Comparison of ENCODE assay signal across 8 mouse cellular contexts in the genomic region with DNA sequence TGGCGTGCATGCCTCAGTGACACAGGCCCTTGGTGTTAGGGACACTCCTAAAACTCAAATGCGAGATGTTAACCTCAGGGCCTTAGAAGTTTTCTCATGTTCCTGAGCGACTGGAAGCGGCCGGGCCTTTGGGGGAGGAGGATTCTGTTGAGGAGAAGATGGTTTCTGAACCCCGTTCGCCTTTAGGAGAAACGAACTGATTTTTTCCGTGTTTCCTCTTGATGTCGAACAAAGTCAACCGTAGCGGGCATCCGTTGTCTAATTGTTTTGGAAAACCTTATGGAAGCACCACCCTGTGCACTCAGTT. TPM values are rescaled to one million over a fixed set of nuclear protein-coding genes. Genes with fewer than 3 reads are reported as not detected.
DNase-seq lines count a peak whose midpoint lies in the region; ATAC-seq and TF ChIP-seq lines count a peak whose summit lies in the region.

No protein-coding gene starts in this region.

- H3K27ac ChIP-seq in heart, embryonic 14.5 days (replicated peaks in 1 of 2; ENCODE audit: control insufficient read depth in 1 of 2, insufficient read depth in 1 of 2, low read depth in 2 of 2, low read length in 2 of 2), result peak overlapping the region; percentile 81 to 91
- H3K27ac ChIP-seq in hindbrain, embryonic 11.5 days (ENCODE audit: low read depth, low read length), result peak overlapping the region; percentile 72; the same call in 1 of the 2 replicates
- H3K27ac ChIP-seq in midbrain, embryonic 10.5 days (replicated peaks), result peak overlapping the region; percentile 95

- no peak for ATAC-seq in heart, embryonic 14.5 days (ENCODE audit: insufficient number of reproducible peaks, insufficient read depth, low FRiP score, low read depth)
- no peak for ATAC-seq in G1E (ENCODE audit: extremely low read depth, insufficient number of reproducible peaks, low FRiP score, poor library complexity, severe bottlenecking)
- no peak for ATAC-seq in hindbrain, embryonic 11.5 days (ENCODE audit: low FRiP score)

- no peak for DNase-seq in heart, adult 11 months
- DNase-seq in G1E (ENCODE audit: low spot score), result no peak
- no peak for DNase-seq in hindbrain, embryonic 11.5 days (ENCODE audit: low spot score)
- no peak for DNase-seq in midbrain, embryonic 10.5 days (ENCODE audit: low spot score)
- DNase-seq in cerebellum, postnatal 25 days, result no peak
- no peak for DNase-seq in cerebellum, postnatal 14 days
- no peak for DNase-seq in spleen, postnatal 10 days (ENCODE audit: low spot score in 2 of 2)

- H3K4me1 ChIP-seq in heart, embryonic 14.5 days (ENCODE audit: control insufficient read depth in 2 of 2, insufficient read depth in 2 of 2, low read length in 2 of 2), result peaks cover 0 to 11% of the 10 kb centered on the region in 2 experiments; a peak in 2 of 4 replicates
- peaks cover 18% of the 10 kb centered on the region for H3K4me1 ChIP-seq in G1E (ENCODE audit: insufficient read depth, low read depth, low read length)
- no peaks in the 10 kb centered on the region for H3K4me1 ChIP-seq in hindbrain, embryonic 11.5 days (replicated peaks; ENCODE audit: control insufficient read depth, insufficient read depth, low read length)
- H3K4me1 ChIP-seq in midbrain, embryonic 10.5 days, result peaks cover 19% of the 10 kb centered on the region

- WGBS in heart, embryonic 14.5 days, result under 1% methylated on average over 13 of the region's 13 CpGs
- 3% methylated on average over 13 of the region's 13 CpGs for WGBS in hindbrain, embryonic 11.5 days
- WGBS in midbrain, embryonic 10.5 days, result 2% methylated on average over 13 of the region's 13 CpGs

- peak overlapping the region; percentile 86 for H3K4me2 ChIP-seq in heart, embryonic 14.5 days (ENCODE audit: low read length)
- peak overlapping the region; percentile 74 for H3K4me2 ChIP-seq in hindbrain, embryonic 11.5 days (replicated peaks; ENCODE audit: low read depth, low read length)

- no peak for TF ChIP-seq CTCF in G1E (IDR thresholded peaks at IDR 0.05; ENCODE audit: low read depth, low read length)

- no peaks in the 10 kb centered on the region for H3K9me3 ChIP-seq in heart, embryonic 14.5 days (ENCODE audit: control insufficient read depth, low read length)
- H3K9me3 ChIP-seq in G1E (replicated peaks), result no peaks in the 10 kb centered on the region
- no peaks in the 10 kb centered on the region for H3K9me3 ChIP-seq in hindbrain, embryonic 11.5 days (ENCODE audit: control insufficient read depth, low read length)
- H3K9me3 ChIP-seq in midbrain, embryonic 10.5 days (replicated peaks), result no peaks in the 10 kb centered on the region

- H3K9ac ChIP-seq in heart, embryonic 14.5 days (ENCODE audit: low read length), result peak overlapping the region; percentile 94
- H3K9ac ChIP-seq in hindbrain, embryonic 11.5 days (ENCODE audit: low read depth, low read length), result peak overlapping the region; percentile 86

- H3K4me3 ChIP-seq in heart, embryonic 14.5 days (ENCODE audit: control insufficient read depth in 1 of 2, insufficient read depth in 1 of 2, low read depth in 1 of 2, low read length in 2 of 2), result peak overlapping the region; percentile 92 to 93
- peak overlapping the region; percentile 89 for H3K4me3 ChIP-seq in G1E (ENCODE audit: low read depth, low read length)
- H3K4me3 ChIP-seq in hindbrain, embryonic 11.5 days (ENCODE audit: low read depth, low read length), result peak overlapping the region; percentile 96
- H3K4me3 ChIP-seq in midbrain, embryonic 10.5 days, result peak overlapping the region; percentile 98

- no peaks in the 10 kb centered on the region for H3K27me3 ChIP-seq in heart, embryonic 14.5 days (ENCODE audit: control insufficient read depth, insufficient read depth, low read length)
- H3K27me3 ChIP-seq in G1E (ENCODE audit: insufficient read depth, low read length), result peaks cover 13% of the 10 kb centered on the region
- no peaks in the 10 kb centered on the region for H3K27me3 ChIP-seq in hindbrain, embryonic 11.5 days (ENCODE audit: control insufficient read depth, insufficient read depth, low read length)
- H3K27me3 ChIP-seq in midbrain, embryonic 10.5 days (ENCODE audit: low read depth, poor library complexity, severe bottlenecking), result no peaks in the 10 kb centered on the region; the same call in 1 of the 2 replicates

- H3K36me3 ChIP-seq in heart, embryonic 14.5 days (ENCODE audit: control insufficient read depth, insufficient read depth, low read length), result no peaks in the 10 kb centered on the region
- H3K36me3 ChIP-seq in G1E (replicated peaks), result peaks cover 11% of the 10 kb centered on the region
- H3K36me3 ChIP-seq in hindbrain, embryonic 11.5 days (ENCODE audit: control insufficient read depth, insufficient read depth, low read length), result no peaks in the 10 kb centered on the region
- H3K36me3 ChIP-seq in midbrain, embryonic 10.5 days, result peaks cover 7% of the 10 kb centered on the region; the same call in 1 of the 2 replicates

RNA-seq across cellular contexts. Expression of a gene that starts 1.1 kb away (rescaled TPM):
- 64.9 and 77.0 TPM in 2 replicates for polyA plus RNA-seq in heart, embryonic 14.5 days (2014; fragmentation: Nextera tagmentation; extraction: Ambion mirVana)
- total RNA-seq in G1E (2014; fragmentation: Nextera tagmentation) (181 and 197 TPM in 2 replicates), G1E (2017) (38.9 and 55.4 TPM in 2 replicates)
- 15.3 and 23.3 TPM in 2 replicates for polyA plus RNA-seq in G1E (2012)
- 139 and 140 TPM in 2 replicates for polyA plus RNA-seq in hindbrain, embryonic 11.5 days (2014; fragmentation: Nextera tagmentation; extraction: Ambion mirVana)
- polyA plus RNA-seq in midbrain, embryonic 10.5 days (2016; fragmentation: Nextera tagmentation; extraction: Ambion mirVana), result 127 and 134 TPM in 2 replicates

RNA-seq across cellular contexts. Expression of a gene that starts 10.2 kb away (rescaled TPM):
- 24.0 and 24.8 TPM in 2 replicates for polyA plus RNA-seq in heart, embryonic 14.5 days (2014; fragmentation: Nextera tagmentation; extraction: Ambion mirVana)
- total RNA-seq in G1E (2014; fragmentation: Nextera tagmentation) (36.3 and 47.4 TPM in 2 replicates), G1E (2017) (15.6 and 18.3 TPM in 2 replicates)
- polyA plus RNA-seq in G1E (2012), result 0.83 and 1.3 TPM in 2 replicates
- 19.5 and 20.3 TPM in 2 replicates for polyA plus RNA-seq in hindbrain, embryonic 11.5 days (2014; fragmentation: Nextera tagmentation; extraction: Ambion mirVana)
- 15.8 and 17.7 TPM in 2 replicates for polyA plus RNA-seq in midbrain, embryonic 10.5 days (2016; fragmentation: Nextera tagmentation; extraction: Ambion mirVana)

RNA-seq across cellular contexts. Expression of a gene that starts 53.6 kb away (rescaled TPM):
- polyA plus RNA-seq in heart, embryonic 14.5 days (2014; fragmentation: Nextera tagmentation; extraction: Ambion mirVana), result 23.2 and 28.0 TPM in 2 replicates
- total RNA-seq in G1E (2014; fragmentation: Nextera tagmentation), result not detected in 2 replicates
- not detected in 2 replicates for total RNA-seq in G1E (2017)
- not detected in 2 replicates for polyA plus RNA-seq in G1E (2012)
- polyA plus RNA-seq in hindbrain, embryonic 11.5 days (2014; fragmentation: Nextera tagmentation; extraction: Ambion mirVana), result 0.82 and 2.0 TPM in 2 replicates
- 0.09 and 0.15 TPM in 2 replicates for polyA plus RNA-seq in midbrain, embryonic 10.5 days (2016; fragmentation: Nextera tagmentation; extraction: Ambion mirVana)
